In genomic region chr19:25805351-25805750, GRCm38 (mm10) we compare ENCODE assay signal across 10 mouse cellular contexts.
DNase-seq lines count a peak whose midpoint lies in the region; TF ChIP-seq lines count a peak whose summit lies in the region.
"Had no signal": no experiment of that assay in that cellular context is flagged by ENCODE, and none has a peak within 500 bp of the region (broad histone marks: within the 10 kb centered on the region; RNA-seq: fewer than 3 reads in every experiment).

No protein-coding gene starts in this region.

- no peak overlapping the region for H3ac ChIP-seq in C2C12 (ENCODE audit: control insufficient read depth, insufficient read length, low read depth)

- H3K27me3 ChIP-seq in C2C12 (ENCODE audit: control insufficient read depth, insufficient read depth, insufficient read length) = no peaks in the 10 kb centered on the region
- H3K27me3 ChIP-seq in limb, embryonic 10.5 days (ENCODE audit: low read depth, poor library complexity, severe bottlenecking) = peaks cover 30% of the 10 kb centered on the region
- H3K27me3 ChIP-seq: midbrain, embryonic 13.5 days had no signal

- no peak for TF ChIP-seq CTCF in C2C12 (IDR thresholded peaks at IDR 0.05; ENCODE audit: control insufficient read depth, insufficient read depth, insufficient read length)

- no peaks in the 10 kb centered on the region for H3K79me2 ChIP-seq in C2C12 (ENCODE audit: control insufficient read depth, insufficient read depth)

- peak; percentile 66 for DNase-seq in brain, adult 2 months (ENCODE audit: low read depth, low spot score)
- peak; percentile 20 for DNase-seq in layer of hippocampus, adult 11-12 months (ENCODE audit: low spot score)
- peak; percentile 43 for DNase-seq in limb, embryonic 10.5 days (ENCODE audit: low spot score)
- no peak for DNase-seq in adrenal gland, adult 2 months
- no peak for DNase-seq in urinary bladder, postnatal 4 days (ENCODE audit: low spot score in 2 of 2)
- no peak for DNase-seq in urinary bladder, postnatal 25 days (ENCODE audit: low spot score)

- no peaks in the 10 kb centered on the region for H3K36me3 ChIP-seq in C2C12 (ENCODE audit: control insufficient read depth, insufficient read depth)
- H3K36me3 ChIP-seq in limb, embryonic 10.5 days = no peaks in the 10 kb centered on the region
- H3K36me3 ChIP-seq: midbrain, embryonic 13.5 days had no signal

- peaks cover 5% of the 10 kb centered on the region for H3K4me1 ChIP-seq in limb, embryonic 10.5 days
- H3K4me1 ChIP-seq: midbrain, embryonic 13.5 days had no signal

- H3K4me3 ChIP-seq in C2C12 (ENCODE audit: insufficient read depth, poor library complexity, severe bottlenecking) = no peak overlapping the region
- no peak overlapping the region for H3K4me3 ChIP-seq in limb, embryonic 10.5 days
- H3K4me3 ChIP-seq: erythroblast, embryonic 14.5 days; midbrain, embryonic 13.5 days had no signal

- H3K79me3 ChIP-seq in C2C12 (ENCODE audit: low read depth) = no peaks in the 10 kb centered on the region

- no peak overlapping the region for H3K27ac ChIP-seq in limb, embryonic 10.5 days
- H3K27ac ChIP-seq: kidney, postnatal 0 days; midbrain, embryonic 13.5 days had no signal

- WGBS in limb, embryonic 10.5 days = 43% methylated on average over 11 of the region's 11 CpGs

- H3K9me3 ChIP-seq in limb, embryonic 10.5 days (replicated peaks) = no peaks in the 10 kb centered on the region
- H3K9me3 ChIP-seq: midbrain, embryonic 13.5 days had no signal

TF ChIP-seq in C2C12, 6 proteins besides CTCF, POLR2A, EP300 and RAD21:
- TF ChIP-seq CEBPB (IDR thresholded peaks at IDR 0.05; ENCODE audit: low read depth) (no peak), FOSL1 (IDR thresholded peaks at IDR 0.05; ENCODE audit: insufficient read depth, low read length, poor library complexity, severe bottlenecking) (peak; percentile 17), MAX (IDR thresholded peaks at IDR 0.05) (no peak), MYOG (IDR thresholded peaks at IDR 0.05; ENCODE audit: control insufficient read depth, extremely low read depth, insufficient read length) (no peak), MYOD1 (IDR thresholded peaks at IDR 0.05; ENCODE audit: control insufficient read depth, insufficient read length, low read depth) (peak; percentile 60), USF1 (IDR thresholded peaks at IDR 0.05; ENCODE audit: low read depth) (peak; percentile 48)

Comparison
In these comparisons a context has a peak if more than half of its experiments do, and no peak if none do; other contexts are left out.
1. DNase-seq: peak in brain, adult 2 months (single experiment), layer of hippocampus, adult 11-12 months (single experiment) and limb, embryonic 10.5 days (single experiment); none in adrenal gland, adult 2 months (single experiment), urinary bladder, postnatal 4 days (0 of 2) and urinary bladder, postnatal 25 days (single experiment).